Mouse (Mus musculus) liver, postnatal 0 days (tissue): Measurements from ENCODE around the gene Usp29. TPM values are rescaled to one million over a fixed set of nuclear protein-coding genes. Genes with fewer than 3 reads are reported as not detected.

Source experiments
- ATAC-seq: fragments of 200-750 bp; cut with Nextera tagmentation; 2 replicates; pipeline ENCODE4 v1.8.0; 2017; ENCODE audit warnings: mild to moderate bottlenecking, moderate library complexity
- DNase-seq: peaks from one replicate; pipeline ENCODE4 v3.0.0-alpha.2; 2016
- H3K27ac ChIP-seq: fragments of 300-500 bp; sonication (generic); 2 replicates; pipeline ENCODE4 v1.5.1; 2014; ENCODE audit warnings: antibody characterized with exemption, moderate library complexity, mild to moderate bottlenecking, low read depth
- H3K27me3 ChIP-seq: fragments of 300-500 bp; sonication (generic); 2 replicates; pipeline ENCODE4 v1.6.1; 2014; ENCODE audit warnings: low read length, control low read depth, mixed read lengths; ENCODE audit not compliant: insufficient read depth
- H3K36me3 ChIP-seq: fragments of 300-500 bp; sonication (generic); replicated peaks from 2 replicates; pipeline ENCODE4 v1.6.1; 2014; ENCODE audit warnings: mild to moderate bottlenecking, control low read depth, low read length, moderate library complexity, mixed read lengths; ENCODE audit not compliant: insufficient read depth
- H3K4me1 ChIP-seq: fragments of 300-500 bp; sonication (generic); 2 replicates; pipeline ENCODE4 v1.6.1; 2014; ENCODE audit warnings: antibody characterized with exemption, mild to moderate bottlenecking, control low read depth; ENCODE audit not compliant: insufficient read depth
- H3K4me2 ChIP-seq: fragments of 300-500 bp; sonication (generic); 2 replicates; pipeline ENCODE4 v1.6.1; 2014; ENCODE audit warnings: low read depth, mild to moderate bottlenecking, low read length, moderate library complexity, mixed read lengths
- H3K4me3 ChIP-seq: fragments of 300-500 bp; sonication (generic); 2 replicates; pipeline ENCODE4 v1.5.1; 2014; ENCODE audit warnings: low read depth, low read length
- H3K9ac ChIP-seq: fragments of 300-500 bp; sonication (generic); replicated peaks from 2 replicates; pipeline ENCODE4 v1.6.1; 2014; ENCODE audit warnings: mild to moderate bottlenecking, moderate library complexity
- H3K9me3 ChIP-seq: fragments of 300-500 bp; sonication (generic); 2 replicates; pipeline ENCODE4 v1.6.1; 2016; ENCODE audit warnings: mild to moderate bottlenecking, control low read depth, low read length, mixed read lengths
- CTCF ChIP-seq: sonication (generic); IDR thresholded peaks from 2 replicates; pipeline ENCODE4 v1.5.1; 2016; ENCODE audit warnings: antibody characterized with exemption, low read depth
- EP300 ChIP-seq: IDR thresholded peaks from 2 replicates; pipeline ENCODE4 v1.6.1; 2016; ENCODE audit warnings: antibody characterized with exemption, low read depth, mild to moderate bottlenecking
- WGBS: fragments of 180-500 bp; shearing (Covaris S2); extraction: QIAGEN DNeasy Blood & Tissue Kit; methylation state at CpG from one replicate; pipeline ENCODE4 v1.1.7; 2014; ENCODE audit not compliant: insufficient replicate concordance; 5-methylcytosine and 5-hydroxymethylcytosine counted together
- polyA plus RNA-seq: library from polyadenylated mRNA; unstranded; fragments of >200 nt; fragmentation: Nextera tagmentation; extraction: Ambion mirVana; gene quantifications from 2 replicates; pipeline ENCODE4 v1.2.1, GENCODE M21; 2015

Usp29 gene
- polyA plus RNA-seq, 1 experiment from 2014 or later = 1.5 TPM

- Histone ChIP-seq H3K27me3 (no peaks in the 10 kb centered on the region), H3K9me3 (no peaks in the 10 kb centered on the region), H3K4me3 (no peak overlapping the region), H3K27ac (no peak overlapping the region), H3K4me2 (no peak overlapping the region), H3K36me3 (no peaks in the 10 kb centered on the region), H3K4me1 (no peaks in the 10 kb centered on the region), H3K9ac (no peak overlapping the region)
- no peak for DNase-seq
- 77% methylated on average over 6 of the region's 6 CpGs for WGBS
- no peak for ATAC-seq
- TF ChIP-seq CTCF (no peak), EP300 (no peak)
These were observed 89.9 kb downstream of the Usp29 start for GRCm38 (mm10) chr7:6820296-6820695.

GRCm38 (mm10) chr7:6822633-6823032 lies 92.3 kb downstream of the Usp29 start:
- no peaks in the 10 kb centered on the region; the same call in 1 of the 2 replicates for H3K4me1 ChIP-seq
- H3K9ac ChIP-seq = no peak overlapping the region
- no peak overlapping the region for H3K4me2 ChIP-seq
- TF ChIP-seq EP300 (no peak), CTCF (no peak)
- H3K4me3 ChIP-seq = no peak overlapping the region
- WGBS = 70% methylated on average over 4 of the region's 4 CpGs
- no peaks in the 10 kb centered on the region for H3K9me3 ChIP-seq
- no peaks in the 10 kb centered on the region for H3K36me3 ChIP-seq
- DNase-seq (no peak), ATAC-seq (no peak)
- no peak overlapping the region for H3K27ac ChIP-seq
- H3K27me3 ChIP-seq = no peaks in the 10 kb centered on the region

- DNase-seq = no peak
- H3K4me1 ChIP-seq = no peaks in the 10 kb centered on the region; the same call in 1 of the 2 replicates
- TF ChIP-seq EP300 (no peak), CTCF (no peak)
- no peak for ATAC-seq
- no peak overlapping the region for H3K27ac ChIP-seq
- no peaks in the 10 kb centered on the region for H3K36me3 ChIP-seq
- no peak overlapping the region for H3K4me2 ChIP-seq
- no peaks in the 10 kb centered on the region for H3K9me3 ChIP-seq
- H3K9ac ChIP-seq = no peak overlapping the region
- 63% methylated on average over 2 of the region's 2 CpGs for WGBS
- no peak overlapping the region for H3K4me3 ChIP-seq
- H3K27me3 ChIP-seq = no peaks in the 10 kb centered on the region
These were observed 93.3 kb downstream of the Usp29 start for GRCm38 (mm10) chr7:6823673-6824072.

GRCm38 (mm10) chr7:6825966-6826647 lies 95.7 kb downstream of the Usp29 start:
- H3K27ac ChIP-seq = peak overlapping the region; percentile 77
- no peak overlapping the region for H3K9ac ChIP-seq
- TF ChIP-seq CTCF (no peak), EP300 (peak; percentile 82)
- ATAC-seq (peak; percentile 98), DNase-seq (peak; percentile 55)
- H3K4me3 ChIP-seq = no peak overlapping the region
- H3K36me3 ChIP-seq = no peaks in the 10 kb centered on the region
- H3K9me3 ChIP-seq = no peaks in the 10 kb centered on the region
- no peaks in the 10 kb centered on the region for H3K27me3 ChIP-seq
- H3K4me1 ChIP-seq = no peaks in the 10 kb centered on the region; the same call in 1 of the 2 replicates
- 69% methylated on average over 11 of the region's 11 CpGs for WGBS
- no peak overlapping the region for H3K4me2 ChIP-seq

GRCm38 (mm10) chr7:6829148-6829547 lies 98.8 kb downstream of the Usp29 start:
- ATAC-seq = no peak
- no peak for TF ChIP-seq CTCF
- no peak for TF ChIP-seq EP300
- H3K9me3 ChIP-seq = no peaks in the 10 kb centered on the region

GRCm38 (mm10) chr7:6834950-6835349 lies 104.6 kb downstream of the Usp29 start:
- no peak overlapping the region for H3K9ac ChIP-seq
- ATAC-seq (peak; percentile 55; the same call in 1 of the 2 replicates), DNase-seq (no peak)
- no peaks in the 10 kb centered on the region for H3K9me3 ChIP-seq
- TF ChIP-seq EP300 = no peak
- no peak overlapping the region for H3K27ac ChIP-seq
- H3K27me3 ChIP-seq = no peaks in the 10 kb centered on the region
- no peak overlapping the region for H3K4me3 ChIP-seq
- H3K4me1 ChIP-seq = no peaks in the 10 kb centered on the region
- no peak overlapping the region for H3K4me2 ChIP-seq
- H3K36me3 ChIP-seq = no peaks in the 10 kb centered on the region
- 51% methylated on average over 5 of the region's 5 CpGs for WGBS

More at GRCm38 (mm10) chr7:6829148-6829547, 98.8 kb downstream of the Usp29 start:
- Histone ChIP-seq H3K9ac (no peak overlapping the region), H3K4me2 (no peak overlapping the region), H3K27me3 (no peaks in the 10 kb centered on the region), H3K4me3 (no peak overlapping the region), H3K36me3 (no peaks in the 10 kb centered on the region), H3K27ac (no peak overlapping the region), H3K4me1 (no peaks in the 10 kb centered on the region; the same call in 1 of the 2 replicates)
- DNase-seq = no peak
- 40% methylated on average over 2 of the region's 2 CpGs for WGBS
